Mouse (Mus musculus) G1E (cell line): Measurements from ENCODE around the gene Srrm2.

Experiments used
- CTCF ChIP-seq: IDR thresholded peaks from 2 replicates; pipeline ENCODE4 v1.5.1; 2012; ENCODE audit warnings: low read depth, low read length, inconsistent platforms, mixed read lengths
- GATA1 ChIP-seq: IDR thresholded peaks from 2 replicates; pipeline ENCODE4 v1.6.1; 2012; ENCODE audit warnings: borderline replicate concordance, low read length, inconsistent platforms, mixed read lengths
- POLR2AphosphoS5 ChIP-seq: IDR thresholded peaks from 2 replicates; pipeline ENCODE4 v1.6.1; 2012; ENCODE audit warnings: low read depth, low read length, inconsistent platforms; ENCODE audit not compliant: insufficient replicate concordance

DNA sequence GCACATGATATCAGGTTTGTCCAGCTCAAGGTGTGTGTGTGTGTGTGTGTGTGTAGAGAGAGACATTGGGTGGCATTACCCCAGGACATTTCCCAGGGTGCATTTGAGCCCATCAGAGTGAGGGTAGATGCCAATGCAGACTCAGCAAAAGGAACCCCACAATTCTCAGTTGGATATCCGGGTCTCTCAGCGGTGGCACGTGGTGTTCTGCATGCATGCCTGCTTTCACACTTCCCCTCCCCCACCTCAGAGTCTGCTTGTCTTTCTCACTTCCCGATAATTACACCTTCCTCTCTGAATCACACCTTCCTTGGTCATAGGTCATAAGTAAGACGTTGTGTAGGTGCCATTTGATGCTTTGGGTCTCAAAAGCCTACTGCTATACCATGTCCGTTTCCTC, 42.3 kb upstream of the Srrm2 start:
- no peak for TF ChIP-seq CTCF
- no peak for TF ChIP-seq GATA1
- TF ChIP-seq POLR2AphosphoS5, result no peak
